Mouse (Mus musculus): ENCODE results near the gene Wnk3. TPM values are rescaled to one million over a fixed set of nuclear protein-coding genes. Genes with fewer than 3 reads are reported as not detected.

Gene Wnk3
- polyA plus RNA-seq, 1 experiment from 2014 or later = 18.1 TPM

DNA sequence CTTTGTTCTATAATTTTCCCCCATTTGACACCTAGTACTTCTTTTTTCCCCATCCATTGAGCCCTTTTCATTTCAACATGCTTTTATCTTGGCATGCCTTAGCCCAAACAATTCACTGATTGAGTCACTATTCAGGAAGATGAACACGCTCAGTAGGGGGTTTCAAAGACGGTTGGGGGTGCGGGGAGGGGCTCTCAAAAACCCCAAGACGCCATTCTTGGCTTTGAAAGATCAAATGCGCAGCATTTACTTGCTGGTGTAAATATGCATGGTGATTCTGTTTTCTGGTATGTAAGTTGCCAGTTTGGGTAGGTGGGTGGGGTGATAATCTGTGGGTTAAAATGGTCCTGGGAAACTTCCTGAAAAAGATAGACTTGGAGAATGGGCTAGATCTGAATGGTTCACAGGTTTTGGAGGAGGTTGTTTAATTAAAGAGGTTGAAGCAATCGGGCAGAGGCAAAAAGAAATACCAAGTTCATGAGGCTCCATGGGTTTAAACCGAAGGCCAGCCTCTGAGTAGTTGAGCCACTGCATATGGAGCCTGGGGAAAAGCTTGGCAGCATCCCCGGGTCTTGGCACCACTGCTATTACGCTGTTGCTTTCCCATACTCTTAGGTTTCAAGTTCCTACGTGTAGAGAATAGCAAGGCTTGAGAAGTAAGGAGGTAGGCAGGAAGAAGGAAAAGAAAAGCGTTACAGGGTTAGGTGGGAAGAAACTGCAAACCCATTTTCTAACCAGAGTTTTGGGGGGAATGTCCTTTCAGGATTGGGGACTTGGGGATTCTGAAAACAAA, 147.7 kb downstream of the Wnk3 start:
- Histone ChIP-seq H3K27ac (no peak overlapping the region), H3K27me3 (peaks cover 5% of the 10 kb centered on the region; the same call in 1 of the 2 replicates)

DNA sequence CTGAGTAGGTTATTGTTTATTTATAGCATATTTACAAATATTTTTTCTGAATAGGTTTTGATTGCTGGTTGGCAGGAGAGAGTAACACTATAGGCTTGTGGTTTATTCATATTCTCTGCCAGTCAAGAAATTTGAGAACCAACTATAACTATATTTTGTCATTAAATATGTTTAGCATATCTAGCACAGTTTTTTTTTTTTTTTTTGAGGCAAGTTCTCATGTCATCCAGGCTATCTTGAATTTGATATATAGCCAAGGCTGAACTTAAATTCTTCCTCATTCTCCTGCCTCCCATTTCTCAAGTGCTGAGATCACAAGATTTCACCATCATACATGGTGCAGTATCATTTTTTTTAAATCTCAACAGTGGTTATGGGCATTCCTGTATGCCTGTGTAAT, 149.4 kb downstream of the Wnk3 start:
- Histone ChIP-seq H3K9ac (no peak overlapping the region), H3K9me3 (no peaks in the 10 kb centered on the region), H3K4me3 (no peak overlapping the region), H3K36me3 (no peaks in the 10 kb centered on the region), H3K4me2 (no peak overlapping the region), H3K27me3 (peaks cover 5% of the 10 kb centered on the region; the same call in 1 of the 2 replicates), H3K27ac (no peak overlapping the region), H3K4me1 (replicated peaks) (peaks cover 21% of the 10 kb centered on the region)
- ATAC-seq (ENCODE audit: low FRiP score) = no peak

More for the DNA sequence above, 147.7 kb downstream of the Wnk3 start:
- Histone ChIP-seq H3K4me2 (peak overlapping the region; percentile 62), H3K9me3 (no peaks in the 10 kb centered on the region), H3K36me3 (no peaks in the 10 kb centered on the region), H3K4me3 (peak overlapping the region; percentile 64), H3K4me1 (replicated peaks) (peaks cover 21% of the 10 kb centered on the region), H3K9ac (peak overlapping the region; percentile 78)
- ATAC-seq (ENCODE audit: low FRiP score) = no peak
- 37% methylated on average over 11 of the region's 11 CpGs for WGBS

DNA sequence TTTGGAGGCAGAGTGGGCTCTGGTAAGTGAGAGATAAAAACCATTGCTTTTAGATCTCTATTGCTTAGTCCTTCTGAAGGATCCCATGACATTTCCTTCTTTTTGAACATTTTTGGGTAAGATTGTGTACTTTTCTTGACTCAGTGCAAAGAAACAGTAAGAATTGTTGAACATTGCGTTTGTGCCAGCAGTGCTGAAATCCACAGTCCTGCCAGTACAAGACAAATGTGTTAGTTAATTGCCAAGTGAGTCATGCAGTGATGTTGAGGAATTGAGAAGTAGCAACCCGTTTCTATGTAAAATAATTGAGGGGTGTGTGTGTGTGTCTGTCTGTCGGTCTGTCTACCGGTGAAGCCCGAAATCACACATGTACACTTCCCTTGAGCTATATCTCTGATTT, 151.4 kb downstream of the Wnk3 start:
- peaks cover 21% of the 10 kb centered on the region for H3K4me1 ChIP-seq (replicated peaks)
- ATAC-seq (ENCODE audit: low FRiP score) = no peak
- H3K4me3 ChIP-seq = no peak overlapping the region
- H3K4me2 ChIP-seq = no peak overlapping the region
- H3K27me3 ChIP-seq = peaks cover under 1% of the 10 kb centered on the region; the same call in 1 of the 2 replicates
- 88% methylated on average over 5 of the region's 5 CpGs for WGBS
- no peak overlapping the region for H3K27ac ChIP-seq
- H3K9ac ChIP-seq = no peak overlapping the region
- no peaks in the 10 kb centered on the region for H3K36me3 ChIP-seq
- no peaks in the 10 kb centered on the region for H3K9me3 ChIP-seq

Other genes with a start within 250 kb of the Wnk3 start
- gene Gnl3l, start 180.8 kb upstream of the Wnk3 start, polyA plus RNA-seq (2015; fragmentation: Nextera tagmentation; extraction: Ambion mirVana) = 81.7 and 85.0 TPM in 2 replicates
- 11.1 and 12.7 TPM in 2 replicates for gene Fgd1, start 151.9 kb upstream of the Wnk3 start, polyA plus RNA-seq (2015; fragmentation: Nextera tagmentation; extraction: Ambion mirVana)
- gene Tsr2, start 101.5 kb upstream of the Wnk3 start, polyA plus RNA-seq (2015; fragmentation: Nextera tagmentation; extraction: Ambion mirVana) = 31.6 and 33.3 TPM in 2 replicates
- 5.6 and 5.9 TPM in 2 replicates for gene Fam120c, start 146.1 kb downstream of the Wnk3 start, polyA plus RNA-seq (2015; fragmentation: Nextera tagmentation; extraction: Ambion mirVana)